Mouse (Mus musculus) gastrocnemius, postnatal 36 days (tissue): Measurements from ENCODE around the gene Trim67. TPM values are rescaled to one million over a fixed set of nuclear protein-coding genes. Genes with fewer than 3 reads are reported as not detected.

Experiments used
- DNase-seq, 2 experiments: peaks; one replicate each; pipeline ENCODE4 v3.0.0; 2022
- intact Hi-C: fragments of 180-260 bp; cut with DNase I; formaldehyde crosslinking; loops from one replicate; pipeline ENCODE4 v1.15.1; 2025
- long read RNA-seq, 2 experiments: library from polyadenylated mRNA; stranded (forward); transcript quantifications; one replicate each; pipeline ENCODE4 v2.0.0; 2021
- total RNA-seq, 2 experiments: library from RNA; stranded (reverse); gene quantifications; 2 replicates each; pipeline ENCODE4 v1.2.3; 2021

Trim67 gene
- total RNA-seq = under 1 TPM; 0.05 to 0.35 TPM
- long read RNA-seq, experiment 1 = 0 reads
- long read RNA-seq, experiment 2 = 0 reads

GRCm38 (mm10) chr8:124792708-124793107, at the start of gene Trim67:
Gene Trim67 (plus strand): TSS chr8:124793092.
- DNase-seq = no peak
- intact Hi-C loops = loop anchor here (10.0 kb wide), 1 partner anchor 358 kb away; the partner anchor contains the start of gene Pgbd5

GRCm38 (mm10) chr8:124746661-124747060, 46.2 kb upstream of the Trim67 start:
- intact Hi-C loops = no loop called here
- no peak for DNase-seq

GRCm38 (mm10) chr8:124751191-124751590, 41.7 kb upstream of the Trim67 start:
- intact Hi-C loops = no loop called here
- DNase-seq = no peak

DNA sequence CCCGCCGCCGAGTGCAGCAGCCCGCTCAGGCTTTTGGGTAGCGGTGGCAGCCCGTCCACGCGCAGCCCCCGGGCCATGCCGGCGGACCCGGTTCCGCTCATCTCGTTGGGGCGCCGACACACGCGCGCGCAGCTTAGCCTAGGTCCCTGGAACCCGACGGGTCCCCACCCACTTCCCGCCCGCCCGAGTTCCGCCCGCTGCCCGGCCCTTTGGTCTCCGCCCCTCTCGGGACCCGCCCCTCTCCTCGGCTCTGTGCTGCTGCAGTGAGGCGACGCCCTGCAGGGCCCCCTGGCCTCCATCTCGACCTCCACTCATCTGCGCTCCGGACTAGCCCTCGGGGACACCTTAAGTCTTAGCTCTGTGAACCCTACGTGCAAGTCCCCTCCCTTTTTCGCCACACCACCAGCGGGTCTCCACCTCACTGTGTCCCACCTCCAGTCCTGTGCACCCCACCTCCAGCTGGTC, 41.2 kb upstream of the Trim67 start, which contains the start of gene Fam89a:
Gene Fam89a, minus strand, starts transcription at position 124 of the 465 bp plus-strand sequence.
- DNase-seq = peak; percentile 18 to 29

GRCm38 (mm10) chr8:124752325-124752862, 40.5 kb upstream of the Trim67 start:
- intact Hi-C loops = no loop called here
- no peak for DNase-seq

More for the DNA sequence above, 41.2 kb upstream of the Trim67 start, which contains the start of gene Fam89a:
- intact Hi-C loops = no loop called here

- no peak for DNase-seq
- intact Hi-C loops = no loop called here
Observed at GRCm38 (mm10) chr8:124754101-124754791, 38.6 kb upstream of the Trim67 start.

- intact Hi-C loops = no loop called here
Observed at GRCm38 (mm10) chr8:124754792-124755190, 38.1 kb upstream of the Trim67 start.

GRCm38 (mm10) chr8:124755481-124755880, 37.4 kb upstream of the Trim67 start:
- intact Hi-C loops = no loop called here
- DNase-seq = no peak

More at GRCm38 (mm10) chr8:124754792-124755190, 38.1 kb upstream of the Trim67 start:
- no peak for DNase-seq

- intact Hi-C loops = no loop called here
- DNase-seq = no peak
Observed at GRCm38 (mm10) chr8:124756153-124756552, 36.7 kb upstream of the Trim67 start.

- intact Hi-C loops = no loop called here
- no peak for DNase-seq
Observed at GRCm38 (mm10) chr8:124756601-124757000, 36.3 kb upstream of the Trim67 start.

DNA sequence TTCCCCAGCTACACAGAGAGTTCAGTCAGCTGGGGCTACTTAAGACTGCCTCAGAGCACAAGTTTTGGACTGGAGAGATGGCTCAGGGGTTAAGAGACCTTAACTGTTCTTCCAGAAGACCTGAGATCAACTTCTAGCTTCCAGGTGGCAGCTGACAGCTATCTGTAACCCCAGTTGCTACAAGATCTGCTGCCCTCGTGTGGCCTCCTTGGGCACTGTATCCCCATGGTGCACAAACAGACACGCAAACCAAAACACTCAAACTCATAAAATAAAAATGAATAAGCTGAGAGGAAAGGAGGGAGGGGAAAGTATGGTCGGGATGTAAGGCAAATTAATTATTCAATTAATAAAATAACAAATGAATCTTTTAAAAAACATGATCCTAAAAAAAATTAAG, 34.3 kb upstream of the Trim67 start:
- DNase-seq = no peak
- intact Hi-C loops = no loop called here

- DNase-seq = no peak
- intact Hi-C loops = no loop called here
Observed at GRCm38 (mm10) chr8:124763061-124763460, 29.8 kb upstream of the Trim67 start.

GRCm38 (mm10) chr8:124772389-124772788, 20.5 kb upstream of the Trim67 start:
- DNase-seq = no peak
- intact Hi-C loops = no loop called here

DNA sequence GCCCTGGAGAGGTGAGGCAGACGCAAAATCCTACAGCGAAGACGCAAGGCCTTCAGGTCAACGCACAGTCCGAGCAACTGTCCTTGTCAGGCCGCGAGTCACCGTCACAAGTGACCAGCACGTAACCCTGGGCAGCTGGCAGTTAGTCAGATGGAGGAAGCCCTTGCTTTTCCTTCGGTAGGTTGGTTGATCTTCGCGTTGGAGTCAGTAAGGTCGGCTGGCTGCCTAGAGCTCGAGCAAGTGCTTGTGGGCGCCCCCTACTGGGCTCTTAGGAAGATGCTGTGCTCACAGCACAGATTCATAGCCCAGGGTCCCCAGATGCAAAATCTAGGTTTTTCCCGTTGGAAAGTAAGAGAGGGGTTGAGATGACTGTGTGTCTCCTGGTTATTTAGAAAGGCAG, 17.2 kb upstream of the Trim67 start:
- DNase-seq = peak; percentile 35 to 43
- intact Hi-C loops = loop anchor here (2.0 kb wide), 1 partner anchor 37 kb away; no protein-coding TSS in a partner anchor

DNA sequence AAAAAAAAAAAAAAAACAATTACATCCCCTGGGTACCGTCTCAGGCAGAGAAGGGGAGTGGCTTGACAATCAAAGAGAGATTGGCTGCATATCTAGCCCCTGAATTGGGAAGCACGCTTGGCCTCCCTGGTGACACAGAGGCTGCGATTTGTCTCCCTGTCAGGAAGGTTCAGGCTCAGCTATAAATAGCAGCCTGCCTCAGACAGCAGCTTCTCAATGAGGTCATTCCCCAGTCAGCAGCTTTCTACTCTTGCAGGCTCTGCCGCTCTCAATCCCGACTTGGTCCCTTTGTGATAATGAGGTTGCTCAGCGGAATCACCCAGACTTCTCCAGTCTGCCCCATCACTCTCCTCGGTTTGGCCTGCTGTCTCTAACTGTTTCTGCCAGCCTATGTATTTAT, 12.7 kb upstream of the Trim67 start:
- intact Hi-C loops = no loop called here
- DNase-seq = no peak

GRCm38 (mm10) chr8:124782431-124782830, 10.5 kb upstream of the Trim67 start:
- no peak for DNase-seq
- intact Hi-C loops = no loop called here

DNA sequence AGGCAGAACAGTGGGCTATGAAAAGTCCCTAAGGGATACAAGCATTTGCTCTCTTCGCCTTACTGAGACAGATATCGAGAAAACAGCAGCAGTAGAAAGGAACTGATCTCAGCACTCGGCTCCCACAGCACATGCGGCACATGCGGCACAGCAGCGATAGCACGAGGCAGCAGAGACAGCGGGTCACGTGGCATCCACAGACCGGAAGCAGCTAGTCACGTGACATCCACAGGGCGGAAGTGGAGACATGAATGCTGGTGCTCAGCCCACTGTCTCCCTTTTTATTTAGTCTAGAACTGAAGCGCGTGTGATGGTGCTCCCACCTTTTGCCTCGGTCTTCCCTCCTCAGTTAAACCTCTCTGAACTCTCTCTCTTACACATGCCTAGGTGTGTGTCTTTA, 9.7 kb upstream of the Trim67 start:
- intact Hi-C loops = no loop called here
- DNase-seq = no peak

GRCm38 (mm10) chr8:124784613-124785012, 8.3 kb upstream of the Trim67 start:
- no peak for DNase-seq
- intact Hi-C loops = no loop called here

GRCm38 (mm10) chr8:124790676-124791075, 2.2 kb upstream of the Trim67 start:
- intact Hi-C loops = loop anchor here (10.0 kb wide), 1 partner anchor 356 kb away; the partner anchor contains the start of gene Pgbd5
- DNase-seq = no peak

GRCm38 (mm10) chr8:124791751-124792150, 1.1 kb upstream of the Trim67 start:
- no peak for DNase-seq
- intact Hi-C loops = loop anchor here (10.0 kb wide), 1 partner anchor 357 kb away; the partner anchor contains the start of gene Pgbd5

GRCm38 (mm10) chr8:124792186-124792585, 706 bp upstream of the Trim67 start:
- DNase-seq = no peak
- intact Hi-C loops = loop anchor here (10.0 kb wide), 1 partner anchor 357 kb away; the partner anchor contains the start of gene Pgbd5
